8 mouse cellular contexts compared by ENCODE assay signal in the genomic region with DNA sequence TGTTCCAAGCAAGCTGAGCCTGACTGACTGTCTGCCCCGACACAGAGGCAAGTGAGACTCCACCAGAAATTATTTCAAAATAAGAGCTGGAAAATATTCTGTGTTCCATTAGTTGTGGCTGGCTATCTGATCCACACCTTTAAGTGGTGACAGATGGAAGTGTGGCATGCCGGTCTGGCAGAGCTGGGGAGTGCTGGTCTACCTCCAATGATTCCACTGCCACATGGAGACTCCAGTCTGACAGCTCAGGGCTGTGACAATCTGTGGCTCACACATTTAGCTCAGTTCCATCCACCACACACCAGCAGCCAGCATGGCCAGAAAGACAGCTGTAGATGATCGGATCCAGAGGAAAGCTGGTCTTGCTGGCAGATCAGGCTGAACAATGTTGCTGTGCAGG.
A peak's percentile ranks its signal among the peaks of the same experiment; 100 is the strongest.
DNase-seq lines count a peak whose midpoint lies in the region; ATAC-seq lines count a peak whose summit lies in the region.
"Had no signal": no experiment of that assay in that cellular context is flagged by ENCODE, and none has a peak within 500 bp of the region (broad histone marks: within the 10 kb centered on the region; RNA-seq: fewer than 3 reads in every experiment).

No protein-coding gene starts in this region.

- no peaks in the 10 kb centered on the region for H3K9me3 ChIP-seq in heart, embryonic 10.5 days
- no peaks in the 10 kb centered on the region for H3K9me3 ChIP-seq in hindbrain, embryonic 12.5 days (replicated peaks)
- H3K9me3 ChIP-seq: limb, embryonic 15.5 days had no signal

- ATAC-seq in hindbrain, embryonic 12.5 days (ENCODE audit: low FRiP score), result no peak

- intact Hi-C loops in left cerebral cortex, postnatal 10 days (cut with DNase I), result no loop called here

- H3K4me1 ChIP-seq in heart, embryonic 10.5 days, result peaks cover 34% of the 10 kb centered on the region
- no peaks in the 10 kb centered on the region for H3K4me1 ChIP-seq in hindbrain, embryonic 12.5 days
- H3K4me1 ChIP-seq: limb, embryonic 15.5 days had no signal

- no peak overlapping the region for H3K4me2 ChIP-seq in hindbrain, embryonic 12.5 days (replicated peaks)
- H3K4me2 ChIP-seq: limb, embryonic 15.5 days had no signal

- peak; percentile 62 for DNase-seq in brain, embryonic 18.5 days (ENCODE audit: low read depth, low spot score)
- peak; percentile 77 for DNase-seq in cerebellum, adult 8-10 months
- peak; percentile 88 for DNase-seq in heart, embryonic 10.5 days (ENCODE audit: low spot score)
- peak; percentile 31 to 49 for DNase-seq in left cerebral cortex, postnatal 10 days (ENCODE audit: extremely low spot score in 1 of 2, low spot score in 2 of 2)
- DNase-seq in thymus, postnatal 36 days, result no peak
- no peak for DNase-seq in embryo, embryonic 10.5 days (ENCODE audit: low spot score)

- peak overlapping the region; percentile 77 for H3K27ac ChIP-seq in heart, embryonic 10.5 days
- H3K27ac ChIP-seq in hindbrain, embryonic 12.5 days, result no peak overlapping the region
- H3K27ac ChIP-seq: limb, embryonic 15.5 days had no signal

- no peaks in the 10 kb centered on the region for H3K36me3 ChIP-seq in heart, embryonic 10.5 days
- H3K36me3 ChIP-seq in hindbrain, embryonic 12.5 days, result no peaks in the 10 kb centered on the region
- H3K36me3 ChIP-seq: limb, embryonic 15.5 days had no signal

- peak overlapping the region; percentile 44 for H3K4me3 ChIP-seq in heart, embryonic 10.5 days
- H3K4me3 ChIP-seq in hindbrain, embryonic 12.5 days, result no peak overlapping the region
- H3K4me3 ChIP-seq: limb, embryonic 15.5 days had no signal

- 33% methylated on average over 3 of the region's 3 CpGs for WGBS in heart, embryonic 10.5 days
- WGBS in hindbrain, embryonic 12.5 days, result 78% methylated on average over 3 of the region's 3 CpGs

- no peaks in the 10 kb centered on the region for H3K27me3 ChIP-seq in heart, embryonic 10.5 days (ENCODE audit: insufficient read depth, poor library complexity, severe bottlenecking)
- H3K27me3 ChIP-seq in hindbrain, embryonic 12.5 days, result no peaks in the 10 kb centered on the region
- H3K27me3 ChIP-seq: limb, embryonic 15.5 days had no signal

- no peak overlapping the region for H3K9ac ChIP-seq in hindbrain, embryonic 12.5 days
- H3K9ac ChIP-seq: limb, embryonic 15.5 days had no signal

Comparison
In these comparisons a context has a peak if more than half of its experiments do, and no peak if none do; other contexts are left out.
1. DNase-seq: peak in brain, embryonic 18.5 days (single experiment), cerebellum, adult 8-10 months (single experiment), heart, embryonic 10.5 days (single experiment) and left cerebral cortex, postnatal 10 days (2 of 2); none in thymus, postnatal 36 days (0 of 2) and embryo, embryonic 10.5 days (single experiment).